Mouse (Mus musculus) lung, adult 2 months (tissue): ENCODE measurements around the gene Plg.

Source experiments
- CTCF ChIP-seq: fragments of 200-500 bp; IDR thresholded peaks from 2 replicates; pipeline ENCODE4 v1.5.1; 2011; ENCODE audit warnings: mild to moderate bottlenecking, low read length, control low read depth; ENCODE audit not compliant: insufficient read depth
- POLR2A ChIP-seq: fragments of 200-500 bp; IDR thresholded peaks from 2 replicates; pipeline ENCODE4 v1.6.1; 2011; ENCODE audit warnings: low read depth, mild to moderate bottlenecking, control low read depth, low read length, borderline replicate concordance; ENCODE audit errors: extremely low read depth

DNA sequence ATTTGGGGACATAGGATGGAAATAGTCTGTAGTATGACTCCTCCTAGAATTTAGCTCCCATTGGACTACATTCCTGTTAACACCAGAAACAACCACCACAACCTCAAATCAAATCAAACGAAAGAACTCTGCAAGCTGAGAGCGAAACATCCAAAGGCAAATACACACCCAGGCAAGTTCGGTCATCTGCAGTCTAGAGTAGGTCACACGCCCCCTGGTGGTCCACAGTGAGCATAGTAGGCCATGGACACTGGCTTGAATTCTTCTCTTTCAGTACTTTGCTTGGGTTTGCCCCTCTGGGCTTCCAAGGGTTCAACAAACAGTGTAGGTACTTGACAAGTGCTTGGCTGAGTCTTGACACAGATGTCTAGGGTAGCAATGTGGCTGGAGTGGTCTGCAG, 6.4 kb upstream of the Plg start:
- TF ChIP-seq CTCF = peak; percentile 97
- no peak for TF ChIP-seq POLR2A
